ENCODE assay signal across 23 mouse cellular contexts in genomic region chr10:44013885-44014284, GRCm38 (mm10).
"Had no signal": no experiment of that assay in that cellular context is flagged by ENCODE, and none has a peak within 500 bp of the region (broad histone marks: within the 10 kb centered on the region; RNA-seq: fewer than 3 reads in every experiment).

No protein-coding gene starts in this region.

- H3K36me3 ChIP-seq: heart, embryonic 13.5 days; heart, embryonic 15.5 days; hindbrain, embryonic 13.5 days; kidney, embryonic 15.5 days; limb, embryonic 13.5 days; limb, embryonic 15.5 days; liver, embryonic 13.5 days; liver, embryonic 15.5 days had no signal

- H3K4me3 ChIP-seq: heart, adult 2 months; heart, embryonic 13.5 days; heart, embryonic 15.5 days; hindbrain, embryonic 13.5 days; kidney, embryonic 15.5 days; limb, embryonic 13.5 days; limb, embryonic 15.5 days; liver, embryonic 13.5 days; liver, embryonic 15.5 days had no signal

- H3K27me3 ChIP-seq: kidney, embryonic 15.5 days; limb, embryonic 13.5 days; limb, embryonic 15.5 days had no signal

- H3K4me1 ChIP-seq: heart, embryonic 13.5 days; heart, embryonic 15.5 days; hindbrain, embryonic 13.5 days; limb, embryonic 15.5 days; liver, embryonic 13.5 days; liver, embryonic 15.5 days had no signal

- ATAC-seq: hindbrain, embryonic 16.5 days; intestine, embryonic 16.5 days had no signal

- H3K9me3 ChIP-seq: heart, embryonic 13.5 days; heart, embryonic 15.5 days; hindbrain, embryonic 13.5 days; kidney, embryonic 15.5 days; limb, embryonic 13.5 days; limb, embryonic 15.5 days; liver, embryonic 13.5 days; liver, embryonic 15.5 days had no signal

- H3K9ac ChIP-seq: heart, embryonic 13.5 days; heart, embryonic 15.5 days; hindbrain, embryonic 13.5 days; kidney, embryonic 15.5 days; limb, embryonic 13.5 days; limb, embryonic 15.5 days; liver, embryonic 13.5 days; liver, embryonic 15.5 days had no signal

- H3K4me2 ChIP-seq: heart, embryonic 11.5 days; heart, embryonic 13.5 days; heart, embryonic 15.5 days; hindbrain, embryonic 13.5 days; kidney, embryonic 15.5 days; limb, embryonic 13.5 days; limb, embryonic 15.5 days; liver, embryonic 11.5 days; liver, embryonic 13.5 days; liver, embryonic 15.5 days had no signal

- H3K27ac ChIP-seq: heart, adult 2 months; heart, embryonic 13.5 days; heart, embryonic 15.5 days; hindbrain, embryonic 13.5 days; kidney, embryonic 15.5 days; kidney, postnatal 0 days; limb, embryonic 13.5 days; limb, embryonic 15.5 days; liver, embryonic 13.5 days; liver, embryonic 15.5 days had no signal

- DNase-seq: gastrocnemius, postnatal 14 days; gastrocnemius, postnatal 36 days; heart, adult 11 months; heart, adult 2 months; heart, postnatal 14 days; heart, postnatal 36 days; kidney, adult 11 months; layer of hippocampus, adult 9-11 months; layer of hippocampus, postnatal 36 days; left cerebral cortex, postnatal 4 days; liver, embryonic 13.5 days had no signal
